Mouse (Mus musculus): Measurements from ENCODE around the gene Cd200r3. TPM values are rescaled to one million over a fixed set of nuclear protein-coding genes. Genes with fewer than 3 reads are reported as not detected.

Cd200r3 gene
- polyA plus RNA-seq, 1 experiment from 2014 or later, result 0.37 TPM

DNA sequence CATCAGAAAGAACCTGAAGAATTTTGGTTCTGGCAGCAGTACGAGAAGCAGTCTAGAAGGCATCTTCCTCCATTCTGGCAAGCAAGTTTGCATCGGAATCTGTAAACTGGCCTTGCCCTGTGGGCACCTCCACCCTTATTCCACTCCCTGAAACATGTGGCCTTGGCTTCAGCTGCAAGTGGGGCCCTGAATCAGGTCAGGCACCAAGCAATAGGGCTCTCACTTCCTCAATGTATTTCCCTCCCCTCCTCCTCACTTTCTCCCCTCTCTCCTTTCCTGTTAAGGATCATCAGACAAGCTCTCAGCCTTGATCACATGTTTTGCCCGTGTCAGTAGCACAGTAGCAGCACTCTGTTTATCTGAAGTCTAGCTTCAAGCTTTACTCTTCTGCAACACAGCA lies 61.8 kb downstream of the Cd200r3 start:
- no peak overlapping the region for H3K4me3 ChIP-seq (ENCODE audit: inconsistent target)
- H3K36me3 ChIP-seq (ENCODE audit: inconsistent target), result no peaks in the 10 kb centered on the region
- peak overlapping the region; percentile 86 for H3K27ac ChIP-seq
- WGBS (ENCODE audit: missing documents), result 24% methylated on average over 3 of the region's 3 CpGs
- no peaks in the 10 kb centered on the region for H3K79me2 ChIP-seq (ENCODE audit: inconsistent target)

- H3K4me3 ChIP-seq (ENCODE audit: inconsistent target), result no peak overlapping the region
- H3K36me3 ChIP-seq (ENCODE audit: inconsistent target), result no peaks in the 10 kb centered on the region
- WGBS (ENCODE audit: missing documents), result 62% methylated on average over 2 of the region's 2 CpGs
- no peaks in the 10 kb centered on the region for H3K79me2 ChIP-seq (ENCODE audit: inconsistent target)
- H3K27ac ChIP-seq, result no peak overlapping the region
Measured at GRCm38 (mm10) chr16:45006971-45007370, 63.5 kb downstream of the Cd200r3 start.

- H3K36me3 ChIP-seq (ENCODE audit: inconsistent target), result no peaks in the 10 kb centered on the region
- no peak overlapping the region for H3K4me3 ChIP-seq (ENCODE audit: inconsistent target)
- 55% methylated on average over 4 of the region's 4 CpGs for WGBS (ENCODE audit: missing documents)
- H3K79me2 ChIP-seq (ENCODE audit: inconsistent target), result no peaks in the 10 kb centered on the region
- H3K27ac ChIP-seq, result no peak overlapping the region
Measured at GRCm38 (mm10) chr16:45007807-45008206, 64.3 kb downstream of the Cd200r3 start.

- Histone ChIP-seq H3K36me3 (ENCODE audit: inconsistent target) (no peaks in the 10 kb centered on the region), H3K4me3 (ENCODE audit: inconsistent target) (no peak overlapping the region), H3K27ac (no peak overlapping the region), H3K79me2 (ENCODE audit: inconsistent target) (no peaks in the 10 kb centered on the region)
- WGBS (ENCODE audit: missing documents), result 96% methylated on average over 5 of the region's 5 CpGs
Measured at GRCm38 (mm10) chr16:45009634-45010033, 66.2 kb downstream of the Cd200r3 start.

DNA sequence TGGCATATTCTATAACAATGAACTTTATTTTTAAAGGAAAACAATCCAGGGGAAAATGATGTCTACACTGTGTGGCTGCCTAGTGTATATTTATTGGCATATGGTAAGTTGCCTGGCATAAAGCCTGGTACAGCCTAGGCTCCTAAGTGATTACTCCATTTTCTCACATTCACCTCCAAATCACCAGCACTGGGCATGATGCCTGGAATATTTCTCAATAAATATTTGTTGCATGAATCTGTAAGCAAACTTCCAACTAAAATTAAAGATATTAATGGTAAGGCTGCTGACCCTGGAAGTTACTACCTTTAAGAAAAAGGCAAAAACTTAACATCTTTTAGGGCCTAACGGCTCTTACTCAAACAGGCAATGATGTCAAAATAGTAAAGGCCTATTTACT lies 72.1 kb downstream of the Cd200r3 start:
- H3K36me3 ChIP-seq (ENCODE audit: inconsistent target), result no peaks in the 10 kb centered on the region
- 100% methylated on average over 1 of the region's 1 CpGs for WGBS (ENCODE audit: missing documents)
- no peaks in the 10 kb centered on the region for H3K79me2 ChIP-seq (ENCODE audit: inconsistent target)
- H3K4me3 ChIP-seq (ENCODE audit: inconsistent target), result no peak overlapping the region
- H3K27ac ChIP-seq, result no peak overlapping the region

DNA sequence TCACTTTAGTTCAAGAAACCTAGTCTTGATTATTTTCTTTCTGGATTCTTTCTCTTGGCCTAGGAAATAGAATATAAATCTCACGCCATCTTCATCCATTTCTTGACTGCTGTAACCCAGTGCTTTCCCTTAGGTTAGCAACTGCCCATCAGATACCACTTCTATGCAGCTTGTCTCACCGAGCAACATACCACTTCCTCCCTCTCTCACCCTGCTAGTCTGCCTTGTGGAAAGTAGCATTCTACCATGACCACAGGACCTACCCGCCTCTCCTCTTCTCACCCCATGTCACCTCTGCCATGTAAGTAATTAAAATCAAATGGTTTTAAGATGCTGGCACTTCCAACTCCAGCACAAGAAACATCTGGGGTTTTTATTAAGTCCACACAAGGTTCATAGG lies 73.0 kb downstream of the Cd200r3 start:
- H3K36me3 ChIP-seq (ENCODE audit: inconsistent target), result no peaks in the 10 kb centered on the region
- H3K4me3 ChIP-seq (ENCODE audit: inconsistent target), result no peak overlapping the region
- H3K79me2 ChIP-seq (ENCODE audit: inconsistent target), result no peaks in the 10 kb centered on the region
- 37% methylated on average over 3 of the region's 3 CpGs for WGBS (ENCODE audit: missing documents)
- H3K27ac ChIP-seq, result no peak overlapping the region

DNA sequence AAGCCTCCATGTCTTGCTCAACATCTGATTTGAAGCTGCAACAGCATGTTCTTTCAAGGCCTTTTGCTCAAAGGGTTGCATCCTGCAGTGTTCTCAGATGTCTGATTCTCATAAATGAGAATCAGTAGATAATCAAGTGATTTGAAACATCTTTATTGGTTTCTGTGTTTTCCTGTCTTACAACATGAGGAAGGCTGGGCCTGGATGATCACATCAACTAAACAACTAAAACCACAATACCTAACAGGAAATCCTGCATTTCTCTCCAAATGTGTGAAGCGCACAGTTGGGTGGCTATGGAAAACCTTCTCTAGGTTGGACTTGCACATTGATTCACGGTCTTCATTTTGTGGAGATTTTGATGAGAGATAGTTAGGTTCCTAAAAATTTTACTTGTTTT lies 75.4 kb downstream of the Cd200r3 start:
- no peaks in the 10 kb centered on the region for H3K79me2 ChIP-seq (ENCODE audit: inconsistent target)
- 19% methylated on average over 2 of the region's 2 CpGs for WGBS (ENCODE audit: missing documents)
- 0 out of 2 replicates have a peak overlapping the region, but pooled peaks have one; percentile 10 for H3K27ac ChIP-seq
- no peaks in the 10 kb centered on the region for H3K36me3 ChIP-seq (ENCODE audit: inconsistent target)
- H3K4me3 ChIP-seq (ENCODE audit: inconsistent target), result no peak overlapping the region

DNA sequence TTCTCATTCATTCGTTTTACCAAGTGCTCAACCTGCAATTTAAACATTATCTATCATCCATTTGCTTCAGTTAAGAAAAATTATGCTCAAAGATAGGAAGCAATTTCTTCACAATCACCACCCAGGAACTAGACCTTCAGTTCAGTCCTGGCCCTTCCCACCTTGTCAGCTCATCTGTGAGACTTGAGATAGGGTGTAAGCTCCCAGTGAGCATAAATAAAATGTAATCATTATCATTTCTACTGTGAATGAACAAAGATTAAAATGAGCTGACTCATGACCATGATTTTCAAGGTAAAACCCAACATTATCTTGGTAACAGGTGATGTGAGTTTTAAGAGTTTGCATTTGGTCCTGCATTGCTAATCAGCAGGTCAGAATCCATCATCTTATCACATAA lies 76.6 kb downstream of the Cd200r3 start:
- 100% methylated on average over 1 of the region's 1 CpGs for WGBS (ENCODE audit: missing documents)
- no peaks in the 10 kb centered on the region for H3K36me3 ChIP-seq (ENCODE audit: inconsistent target)
- no peak overlapping the region for H3K27ac ChIP-seq
- H3K4me3 ChIP-seq (ENCODE audit: inconsistent target), result no peak overlapping the region
- no peaks in the 10 kb centered on the region for H3K79me2 ChIP-seq (ENCODE audit: inconsistent target)

DNA sequence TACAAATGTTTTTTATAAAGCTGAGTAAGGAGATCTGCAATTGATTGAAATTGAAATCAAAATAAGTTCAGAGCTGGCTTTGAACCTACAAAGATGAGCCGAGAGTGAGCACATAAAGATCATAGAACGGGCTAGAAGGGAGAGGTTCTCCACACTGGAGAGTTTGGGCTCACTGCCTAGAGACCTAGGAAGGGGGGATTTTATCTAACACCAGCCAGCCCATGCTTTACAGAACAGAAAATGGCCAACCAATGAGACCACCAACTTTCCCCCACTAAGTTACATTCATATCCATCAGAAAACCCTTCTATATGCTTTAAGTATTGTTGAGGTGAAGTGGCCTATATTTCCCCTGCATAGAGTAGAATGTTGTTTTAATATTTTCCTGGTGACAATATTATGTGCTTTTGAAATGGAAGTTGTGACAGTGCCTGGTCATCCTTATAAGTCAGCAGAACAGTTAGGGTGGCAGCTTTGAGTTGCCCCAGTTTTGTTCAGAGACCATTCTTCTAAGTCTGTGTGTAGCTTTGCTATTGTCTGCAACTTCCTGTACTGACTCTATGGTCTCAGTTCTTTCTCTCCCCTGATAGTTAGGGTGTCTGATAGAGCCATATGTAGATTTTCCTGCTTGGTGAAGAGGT lies 77.3 kb downstream of the Cd200r3 start:
- whole genome bisulfite sequencing (ENCODE audit: missing documents), result 100% methylated on average over 2 of the region's 2 CpGs
- no peaks in the 10 kb centered on the region for H3K79me2 ChIP-seq (ENCODE audit: inconsistent target)
- H3K36me3 ChIP-seq (ENCODE audit: inconsistent target), result no peaks in the 10 kb centered on the region
- H3K4me3 ChIP-seq (ENCODE audit: inconsistent target), result no peak overlapping the region
- peak overlapping the region; percentile 10; the same call in 1 of the 2 replicates for H3K27ac ChIP-seq

- peak overlapping the region; percentile 10; the same call in 1 of the 2 replicates for H3K27ac ChIP-seq
- H3K36me3 ChIP-seq (ENCODE audit: inconsistent target), result no peaks in the 10 kb centered on the region
- H3K4me3 ChIP-seq (ENCODE audit: inconsistent target), result no peak overlapping the region
- H3K79me2 ChIP-seq (ENCODE audit: inconsistent target), result no peaks in the 10 kb centered on the region
Measured at GRCm38 (mm10) chr16:45021443-45021842, 78.0 kb downstream of the Cd200r3 start.

DNA sequence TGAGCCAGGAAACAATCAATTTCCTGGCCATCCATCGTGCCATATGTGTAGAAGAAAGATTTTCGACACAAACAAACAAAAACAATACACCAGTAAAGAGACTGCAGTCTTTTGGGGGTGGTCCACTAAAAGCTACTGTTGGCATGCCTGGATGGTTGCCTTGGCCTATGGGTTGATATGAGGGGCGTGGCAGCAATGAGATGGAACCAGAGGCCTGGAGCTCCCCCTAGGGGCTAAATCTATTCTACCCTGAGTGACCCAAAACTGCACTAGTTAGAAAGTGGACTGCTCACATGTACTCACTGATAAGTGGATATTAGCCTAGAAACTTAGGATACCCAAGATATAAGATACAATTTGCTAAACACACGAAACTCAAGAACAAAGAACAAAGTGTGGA lies 80.4 kb downstream of the Cd200r3 start:
- no peak overlapping the region for H3K4me3 ChIP-seq (ENCODE audit: inconsistent target)
- no peaks in the 10 kb centered on the region for H3K36me3 ChIP-seq (ENCODE audit: inconsistent target)
- peak overlapping the region; percentile 41 for H3K27ac ChIP-seq
- WGBS (ENCODE audit: missing documents), result 38% methylated on average over 4 of the region's 4 CpGs
- H3K79me2 ChIP-seq (ENCODE audit: inconsistent target), result no peaks in the 10 kb centered on the region

DNA sequence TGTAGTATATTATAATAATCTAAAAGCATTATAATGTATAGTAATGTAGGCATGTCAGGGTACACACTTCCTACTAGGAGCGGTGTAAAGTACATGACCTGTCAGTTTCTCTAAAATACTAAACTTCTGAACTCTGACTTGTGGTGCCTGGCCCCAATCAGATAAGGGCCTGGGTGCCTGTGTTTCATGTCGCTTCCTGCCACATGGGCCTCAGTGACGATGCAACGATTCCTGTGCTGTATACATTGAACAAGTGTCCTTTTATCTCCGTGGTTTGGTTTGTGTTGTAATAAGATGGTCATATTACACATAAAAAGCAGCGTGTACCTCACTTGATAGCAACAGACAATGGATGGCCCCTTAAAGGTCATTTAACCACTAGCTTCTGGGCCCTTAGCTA lies 81.8 kb downstream of the Cd200r3 start:
- WGBS (ENCODE audit: missing documents), result 34% methylated on average over 6 of the region's 6 CpGs
- no peak overlapping the region for H3K27ac ChIP-seq
- H3K36me3 ChIP-seq (ENCODE audit: inconsistent target), result no peaks in the 10 kb centered on the region
- no peaks in the 10 kb centered on the region for H3K79me2 ChIP-seq (ENCODE audit: inconsistent target)
- H3K4me3 ChIP-seq (ENCODE audit: inconsistent target), result no peak overlapping the region

DNA sequence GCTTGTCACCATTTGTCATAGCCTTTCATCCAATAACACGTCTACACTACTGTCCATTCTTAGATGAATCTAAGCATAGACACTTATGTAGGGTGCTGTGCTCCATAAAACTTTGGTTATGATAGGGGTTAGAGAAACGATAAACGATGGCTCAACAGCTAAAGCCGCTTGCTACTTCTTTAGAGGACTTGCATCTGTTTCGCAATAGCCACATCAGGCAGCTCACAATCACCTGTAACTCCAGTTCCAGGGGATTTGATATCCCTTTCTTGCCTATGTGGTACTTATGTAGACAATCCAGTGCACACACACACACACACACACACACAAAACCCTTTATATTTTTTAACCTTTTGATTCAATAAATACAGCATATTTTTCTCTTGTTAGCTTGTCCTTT lies 85.6 kb downstream of the Cd200r3 start:
- no peaks in the 10 kb centered on the region for H3K36me3 ChIP-seq (ENCODE audit: inconsistent target)
- H3K79me2 ChIP-seq (ENCODE audit: inconsistent target), result no peaks in the 10 kb centered on the region
- H3K4me3 ChIP-seq (ENCODE audit: inconsistent target), result no peak overlapping the region
- WGBS (ENCODE audit: missing documents), result 64% methylated on average over 5 of the region's 5 CpGs
- H3K27ac ChIP-seq, result no peak overlapping the region

DNA sequence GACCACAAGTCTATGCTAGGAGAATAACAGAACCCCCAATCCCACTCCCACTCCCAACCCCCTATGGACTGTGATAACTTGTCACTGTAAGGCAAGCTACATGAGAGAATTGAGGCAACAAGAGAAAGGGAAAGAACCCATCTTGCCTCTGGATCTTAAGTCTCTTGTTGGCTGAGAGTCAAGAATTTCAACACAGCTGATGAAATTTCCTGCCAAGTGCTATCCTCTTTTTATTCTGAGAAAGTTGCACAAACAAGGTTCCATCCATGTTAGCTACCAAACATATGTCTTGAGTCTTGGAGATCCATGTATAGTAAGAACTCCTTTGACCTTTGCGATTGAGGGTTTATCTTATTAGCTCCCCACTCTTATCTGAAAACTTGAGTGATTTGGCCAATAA lies 86.0 kb downstream of the Cd200r3 start:
- no peaks in the 10 kb centered on the region for H3K79me2 ChIP-seq (ENCODE audit: inconsistent target)
- no peaks in the 10 kb centered on the region for H3K36me3 ChIP-seq (ENCODE audit: inconsistent target)
- WGBS (ENCODE audit: missing documents), result 87% methylated on average over 1 of the region's 1 CpGs
- no peak overlapping the region for H3K4me3 ChIP-seq (ENCODE audit: inconsistent target)
- peak overlapping the region; percentile 2; the same call in 1 of the 2 replicates for H3K27ac ChIP-seq

DNA sequence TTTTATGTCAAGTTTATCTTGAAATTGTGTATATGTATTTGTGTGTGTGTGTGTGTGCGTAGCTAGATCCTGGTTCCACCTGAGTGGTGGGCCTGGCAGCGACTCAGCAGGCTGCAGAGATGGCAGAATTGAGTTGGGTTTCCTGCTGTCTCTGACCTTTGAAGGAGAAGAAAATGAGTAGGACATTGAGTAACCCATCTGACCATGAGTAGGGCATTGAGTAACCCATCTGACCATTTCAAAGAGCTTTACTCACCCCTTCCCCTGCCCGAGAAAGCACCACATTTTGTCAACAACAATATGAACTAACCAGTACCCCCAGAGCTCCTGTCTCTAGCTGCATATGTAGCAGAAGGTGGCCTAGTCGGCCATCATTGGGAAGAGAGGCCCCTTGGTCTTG lies 86.6 kb downstream of the Cd200r3 start:
- Histone ChIP-seq H3K4me3 (ENCODE audit: inconsistent target) (no peak overlapping the region), H3K79me2 (ENCODE audit: inconsistent target) (no peaks in the 10 kb centered on the region), H3K36me3 (ENCODE audit: inconsistent target) (no peaks in the 10 kb centered on the region), H3K27ac (peak overlapping the region; percentile 2; the same call in 1 of the 2 replicates)
- WGBS (ENCODE audit: missing documents), result 48% methylated on average over 3 of the region's 4 CpGs

GRCm38 (mm10) chr16:45030796-45031195 lies 87.3 kb downstream of the Cd200r3 start:
- no peak overlapping the region for H3K4me3 ChIP-seq (ENCODE audit: inconsistent target)
- WGBS (ENCODE audit: missing documents), result 60% methylated on average over 2 of the region's 2 CpGs
- no peaks in the 10 kb centered on the region for H3K36me3 ChIP-seq (ENCODE audit: inconsistent target)
- no peaks in the 10 kb centered on the region for H3K79me2 ChIP-seq (ENCODE audit: inconsistent target)
- H3K27ac ChIP-seq, result no peak overlapping the region

All from macrophage (primary cell).